Mouse (Mus musculus): ENCODE results near the gene Ccl4. TPM values are rescaled to one million over a fixed set of nuclear protein-coding genes. Genes with fewer than 3 reads are reported as not detected.

Gene Ccl4
- polyA plus RNA-seq, 1 experiment from 2014 or later = 0.59 TPM

DNA sequence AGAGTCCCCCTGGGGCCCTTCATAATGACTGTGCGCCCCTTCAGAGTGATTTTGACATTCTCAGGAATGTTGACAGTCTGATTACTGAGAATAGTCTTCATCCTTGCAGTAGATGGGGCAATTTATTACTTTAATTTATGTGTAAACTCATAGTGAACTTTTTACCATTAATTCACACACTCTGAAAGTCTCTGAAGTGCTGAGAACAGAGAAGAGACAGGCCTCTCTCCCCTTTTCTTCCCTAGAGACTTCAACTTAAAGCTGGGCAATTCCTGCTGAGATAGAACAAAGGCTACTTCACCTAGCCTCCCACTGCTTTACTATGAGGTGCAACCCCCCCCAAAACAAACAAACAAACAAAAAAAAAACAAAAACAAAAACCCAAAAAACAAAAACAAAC is 16.9 kb upstream of the Ccl4 start, which contains the start of gene Rpl9-ps1:
Gene Rpl9-ps1, minus strand, starts transcription at position 101 of the 400 bp plus-strand sequence.
- ATAC-seq (ENCODE audit: insufficient read depth) (no peak), DNase-seq (no peak)
- no peaks in the 10 kb centered on the region for H3K36me3 ChIP-seq (ENCODE audit: insufficient read depth)
- no peak within 1 kb of the TSS for H3K27ac ChIP-seq (ENCODE audit: low read depth)
- no peaks in the 10 kb centered on the region for H3K4me1 ChIP-seq (ENCODE audit: insufficient read depth)
- 63% methylated on average over 1 of the region's 1 CpGs for WGBS
- no peaks in the 10 kb centered on the region for H3K9me3 ChIP-seq (ENCODE audit: low read depth, low read length)
- no peak within 1 kb of the TSS for H3K4me2 ChIP-seq
- no peaks in the 10 kb centered on the region for H3K27me3 ChIP-seq (ENCODE audit: insufficient read depth, low read length)
- H3K9ac ChIP-seq = no peak within 1 kb of the TSS
- no peak within 1 kb of the TSS for H3K4me3 ChIP-seq (ENCODE audit: low read depth, low read length)
- TF ChIP-seq CTCF (IDR thresholded peaks at IDR 0.05; ENCODE audit: low read depth) = no peak

DNA sequence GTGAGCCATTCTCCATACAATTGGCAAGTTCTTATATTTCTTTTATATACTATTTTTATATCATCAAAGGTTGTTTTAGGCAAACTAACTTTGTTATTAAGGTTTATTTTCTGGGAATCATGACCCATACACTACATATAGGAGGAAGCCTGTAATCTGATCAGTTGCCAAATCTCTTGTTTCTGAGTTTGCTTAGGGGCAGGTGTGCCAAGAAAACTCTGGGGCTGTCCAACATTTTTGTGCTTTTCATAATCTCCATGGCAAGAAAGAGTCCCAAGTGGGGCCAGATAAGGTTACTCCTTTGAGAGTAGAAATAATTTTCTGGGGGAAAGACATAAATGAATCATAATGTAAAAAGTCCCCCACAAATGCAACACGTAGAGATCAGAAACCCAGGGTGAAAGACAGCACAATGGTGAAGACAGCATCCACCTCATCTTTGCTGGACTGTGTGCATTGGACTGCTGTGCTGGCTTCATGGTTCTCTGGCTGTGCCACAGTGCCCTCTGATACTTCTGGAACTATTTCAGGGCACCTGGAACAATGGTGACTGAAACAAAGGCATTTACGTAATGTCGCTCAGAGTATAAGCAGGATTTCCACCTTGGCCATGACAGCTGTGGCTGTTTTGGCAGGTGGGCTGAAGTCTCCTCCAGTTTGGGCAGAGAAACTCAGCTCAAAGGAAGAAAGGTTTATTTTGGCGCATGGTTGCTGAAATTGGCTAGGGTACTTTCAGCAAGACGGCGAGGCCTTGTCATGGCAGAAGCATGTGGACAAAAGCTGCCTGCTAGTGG is 15.8 kb upstream of the Ccl4 start:
- Histone ChIP-seq H3K4me1 (ENCODE audit: insufficient read depth) (no peaks in the 10 kb centered on the region), H3K4me2 (no peak overlapping the region), H3K9ac (no peak overlapping the region), H3K9me3 (ENCODE audit: low read depth, low read length) (no peaks in the 10 kb centered on the region), H3K4me3 (ENCODE audit: low read depth, low read length) (no peak overlapping the region), H3K36me3 (ENCODE audit: insufficient read depth) (no peaks in the 10 kb centered on the region), H3K27me3 (ENCODE audit: insufficient read depth, low read length) (no peaks in the 10 kb centered on the region), H3K27ac (ENCODE audit: low read depth) (no peak overlapping the region)
- no peak for TF ChIP-seq CTCF (IDR thresholded peaks at IDR 0.05; ENCODE audit: low read depth)
- DNase-seq (peak; percentile 7), ATAC-seq (ENCODE audit: insufficient read depth) (no peak)
- 89% methylated on average over 6 of the region's 6 CpGs for whole genome bisulfite sequencing

DNA sequence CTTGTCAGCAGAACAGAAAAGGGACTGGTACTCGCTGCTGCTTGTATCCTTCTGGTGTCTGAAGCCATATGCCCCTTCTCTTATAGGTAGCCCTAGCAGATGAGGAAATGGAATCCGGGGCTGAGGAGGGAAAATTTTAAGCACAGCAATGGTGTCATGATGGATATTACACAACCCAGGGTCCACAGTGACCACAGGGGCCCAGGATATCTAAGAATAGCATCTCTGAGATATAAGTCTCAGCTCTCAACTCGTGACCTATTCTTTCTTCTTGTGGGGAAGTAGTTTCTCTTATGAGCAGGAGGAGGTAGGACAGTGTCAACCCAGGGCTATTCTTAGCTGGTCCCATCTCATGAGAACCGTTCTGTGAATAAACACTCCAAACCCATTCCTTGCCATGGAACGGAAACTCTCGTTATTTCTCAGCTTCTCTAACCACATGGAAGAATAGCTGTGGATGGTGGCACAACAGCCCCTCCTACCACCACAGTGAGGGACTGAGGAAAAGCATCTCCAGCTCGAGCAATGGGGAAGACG is 13.0 kb upstream of the Ccl4 start, which contains the start of gene Ccl3:
Gene Ccl3, minus strand, starts transcription at position 51 of the 537 bp plus-strand sequence.
- H3K4me1 ChIP-seq (ENCODE audit: insufficient read depth) = no peaks in the 10 kb centered on the region
- no peaks in the 10 kb centered on the region for H3K9me3 ChIP-seq (ENCODE audit: low read depth, low read length)
- WGBS = 72% methylated on average over 8 of the region's 8 CpGs
- no peak within 1 kb of the TSS for H3K4me2 ChIP-seq
- ATAC-seq (ENCODE audit: insufficient read depth) = no peak
- H3K27me3 ChIP-seq (ENCODE audit: insufficient read depth, low read length) = no peaks in the 10 kb centered on the region
- no peak within 1 kb of the TSS for H3K27ac ChIP-seq (ENCODE audit: low read depth)
- peak; percentile 2 for DNase-seq
- no peak within 1 kb of the TSS for H3K4me3 ChIP-seq (ENCODE audit: low read depth, low read length)
- no peak for TF ChIP-seq CTCF (IDR thresholded peaks at IDR 0.05; ENCODE audit: low read depth)
- no peak within 1 kb of the TSS for H3K9ac ChIP-seq
- H3K36me3 ChIP-seq (ENCODE audit: insufficient read depth) = no peaks in the 10 kb centered on the region

DNA sequence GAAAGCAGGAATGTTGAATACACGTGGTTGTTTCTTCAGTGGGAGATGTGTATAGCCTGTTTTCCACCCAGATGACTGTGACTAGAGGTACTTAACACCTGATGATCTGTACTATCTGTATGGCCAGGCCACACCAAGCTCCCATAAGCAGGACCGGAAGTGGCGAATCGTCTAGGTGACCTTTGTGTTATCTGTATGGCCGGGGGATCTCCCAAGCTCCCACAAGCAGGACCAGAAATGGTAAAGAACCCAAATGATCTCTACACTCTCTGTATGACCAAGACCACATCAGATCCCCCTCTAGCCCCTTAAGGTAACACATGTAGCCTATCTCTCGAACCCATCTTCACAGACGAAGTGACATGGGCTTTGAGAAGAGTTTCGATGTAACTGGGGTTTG is 7.8 kb upstream of the Ccl4 start:
- no peak overlapping the region for H3K9ac ChIP-seq
- H3K4me3 ChIP-seq (ENCODE audit: low read depth, low read length) = no peak overlapping the region
- H3K36me3 ChIP-seq (ENCODE audit: insufficient read depth) = no peaks in the 10 kb centered on the region
- no peaks in the 10 kb centered on the region for H3K9me3 ChIP-seq (ENCODE audit: low read depth, low read length)
- no peaks in the 10 kb centered on the region for H3K27me3 ChIP-seq (ENCODE audit: insufficient read depth, low read length)
- DNase-seq (no peak), ATAC-seq (ENCODE audit: insufficient read depth) (no peak)
- 80% methylated on average over 8 of the region's 8 CpGs for WGBS
- no peaks in the 10 kb centered on the region for H3K4me1 ChIP-seq (ENCODE audit: insufficient read depth)
- no peak overlapping the region for H3K27ac ChIP-seq (ENCODE audit: low read depth)
- no peak overlapping the region for H3K4me2 ChIP-seq
- no peak for TF ChIP-seq CTCF (IDR thresholded peaks at IDR 0.05; ENCODE audit: low read depth)

DNA sequence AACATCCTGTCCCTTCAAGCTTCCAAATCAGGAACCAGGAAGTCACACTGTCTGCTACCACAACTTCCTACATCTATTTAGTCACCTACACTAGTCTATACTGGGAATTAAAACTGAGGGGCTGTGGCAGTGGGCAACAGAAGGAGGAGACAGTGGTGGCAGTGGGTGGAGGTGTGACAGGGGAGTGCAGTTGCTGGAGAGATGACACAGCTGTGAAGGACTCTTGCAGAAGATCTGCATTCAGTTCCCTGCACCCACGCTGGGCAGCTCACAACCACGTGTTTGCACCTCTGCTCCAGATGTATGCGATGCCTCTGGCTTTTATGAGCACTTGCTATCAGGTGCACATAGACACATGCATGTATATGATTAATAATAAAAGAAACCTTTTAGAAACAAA is 4.9 kb upstream of the Ccl4 start:
- Histone ChIP-seq H3K9ac (no peak overlapping the region), H3K4me1 (ENCODE audit: insufficient read depth) (no peaks in the 10 kb centered on the region), H3K4me2 (no peak overlapping the region), H3K27ac (ENCODE audit: low read depth) (no peak overlapping the region), H3K4me3 (ENCODE audit: low read depth, low read length) (no peak overlapping the region), H3K36me3 (ENCODE audit: insufficient read depth) (no peaks in the 10 kb centered on the region), H3K27me3 (ENCODE audit: insufficient read depth, low read length) (no peaks in the 10 kb centered on the region), H3K9me3 (ENCODE audit: low read depth, low read length) (no peaks in the 10 kb centered on the region)
- DNase-seq (no peak), ATAC-seq (ENCODE audit: insufficient read depth) (no peak)
- 78% methylated on average over 3 of the region's 3 CpGs for WGBS
- no peak for TF ChIP-seq CTCF (IDR thresholded peaks at IDR 0.05; ENCODE audit: low read depth)

DNA sequence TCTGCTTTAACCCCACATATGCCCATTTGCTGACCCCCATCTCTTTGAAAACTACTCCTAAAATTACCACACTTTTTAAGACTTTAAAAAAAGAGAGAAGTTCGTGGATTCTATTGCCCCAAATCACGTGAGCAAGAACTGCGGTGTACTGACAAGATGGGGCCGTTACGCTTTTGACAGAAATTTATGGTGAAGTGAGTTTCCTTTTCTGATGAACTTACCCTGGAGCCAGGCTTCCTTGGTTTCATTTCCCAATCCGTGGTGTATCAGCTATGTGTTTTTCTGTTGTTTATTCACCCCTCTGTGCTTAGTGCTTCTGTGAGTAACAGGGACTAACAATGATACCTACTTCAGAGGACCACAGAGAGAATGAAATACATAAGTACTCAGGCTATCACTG is 3.6 kb upstream of the Ccl4 start:
- no peaks in the 10 kb centered on the region for H3K9me3 ChIP-seq (ENCODE audit: low read depth, low read length)
- H3K4me2 ChIP-seq = no peak overlapping the region
- no peak for TF ChIP-seq CTCF (IDR thresholded peaks at IDR 0.05; ENCODE audit: low read depth)
- H3K9ac ChIP-seq = no peak overlapping the region
- no peak overlapping the region for H3K4me3 ChIP-seq (ENCODE audit: low read depth, low read length)
- 71% methylated on average over 6 of the region's 6 CpGs for WGBS
- no peak overlapping the region for H3K27ac ChIP-seq (ENCODE audit: low read depth)
- H3K27me3 ChIP-seq (ENCODE audit: insufficient read depth, low read length) = no peaks in the 10 kb centered on the region
- DNase-seq (no peak), ATAC-seq (ENCODE audit: insufficient read depth) (no peak)
- no peaks in the 10 kb centered on the region for H3K4me1 ChIP-seq (ENCODE audit: insufficient read depth)
- H3K36me3 ChIP-seq (ENCODE audit: insufficient read depth) = no peaks in the 10 kb centered on the region

DNA sequence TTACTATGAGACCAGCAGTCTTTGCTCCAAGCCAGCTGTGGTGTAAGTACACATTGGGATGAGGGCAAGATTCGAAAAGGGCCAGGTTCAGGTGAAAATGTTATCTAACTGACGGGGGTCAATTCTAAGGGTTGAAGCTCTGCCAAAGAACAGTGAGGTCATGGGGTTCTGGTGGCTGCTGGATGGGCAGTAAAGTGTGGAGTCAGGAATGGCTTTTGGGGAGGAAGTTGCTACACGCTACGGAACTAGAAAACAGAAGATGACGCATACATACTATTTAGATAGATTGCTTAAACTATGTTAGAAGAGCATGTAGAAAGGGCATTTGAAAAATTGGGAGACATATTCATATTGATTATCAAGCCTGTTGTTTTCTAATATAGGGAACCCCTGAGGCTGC is 1.1 kb downstream of the Ccl4 start:
- Histone ChIP-seq H3K9me3 (ENCODE audit: low read depth, low read length) (no peaks in the 10 kb centered on the region), H3K27me3 (ENCODE audit: insufficient read depth, low read length) (no peaks in the 10 kb centered on the region), H3K27ac (ENCODE audit: low read depth) (no peak overlapping the region), H3K4me2 (no peak overlapping the region), H3K9ac (no peak overlapping the region), H3K4me1 (ENCODE audit: insufficient read depth) (no peaks in the 10 kb centered on the region), H3K36me3 (ENCODE audit: insufficient read depth) (no peaks in the 10 kb centered on the region), H3K4me3 (ENCODE audit: low read depth, low read length) (no peak overlapping the region)
- WGBS = 54% methylated on average over 5 of the region's 5 CpGs
- no peak for TF ChIP-seq CTCF (IDR thresholded peaks at IDR 0.05; ENCODE audit: low read depth)
- ATAC-seq (ENCODE audit: insufficient read depth) = no peak
- DNase-seq = no peak

Measured in lung, embryonic 14.5 days (tissue).